Mouse (Mus musculus): ENCODE measurements at regions not wholly inside any gene's neighbourhood (a gene's known extent, or its start where the extent isn't known, plus 50 kb on each side); places are given as distances from the start of the nearest gene placed in this dataset.

- H3K9ac ChIP-seq (ENCODE audit: low read depth, low read length) = no peak overlapping the region
- WGBS = 91% methylated on average over 11 of the region's 11 CpGs
- TF ChIP-seq CTCF (IDR thresholded peaks at IDR 0.05; ENCODE audit: low read depth) = no peak
- no peaks in the 10 kb centered on the region for H3K4me1 ChIP-seq (replicated peaks; ENCODE audit: control insufficient read depth, insufficient read depth, low read length)
- ATAC-seq = no peak
- H3K9me3 ChIP-seq (ENCODE audit: control insufficient read depth) = no peaks in the 10 kb centered on the region
- H3K27ac ChIP-seq (ENCODE audit: low read depth, low read length) = no peak overlapping the region
- H3K4me3 ChIP-seq (ENCODE audit: low read depth, low read length) = no peak overlapping the region
- H3K27me3 ChIP-seq (replicated peaks; ENCODE audit: control insufficient read depth, insufficient read depth, low read length) = no peaks in the 10 kb centered on the region
- H3K4me2 ChIP-seq (replicated peaks; ENCODE audit: low read depth) = no peak overlapping the region
- no peaks in the 10 kb centered on the region for H3K36me3 ChIP-seq (ENCODE audit: control insufficient read depth, insufficient read depth)
Observed at GRCm38 (mm10) chr2:173442056-173442455, 80.3 kb upstream of the 1700021F07Rik start.

GRCm38 (mm10) chr2:173443262-173443661, 79.1 kb upstream of the 1700021F07Rik start:
- Histone ChIP-seq H3K36me3 (ENCODE audit: control insufficient read depth, insufficient read depth) (no peaks in the 10 kb centered on the region), H3K4me3 (ENCODE audit: low read depth, low read length) (no peak overlapping the region), H3K9me3 (ENCODE audit: control insufficient read depth) (no peaks in the 10 kb centered on the region), H3K27me3 (replicated peaks; ENCODE audit: control insufficient read depth, insufficient read depth, low read length) (no peaks in the 10 kb centered on the region), H3K9ac (ENCODE audit: low read depth, low read length) (no peak overlapping the region), H3K27ac (ENCODE audit: low read depth, low read length) (no peak overlapping the region), H3K4me2 (replicated peaks; ENCODE audit: low read depth) (no peak overlapping the region), H3K4me1 (replicated peaks; ENCODE audit: control insufficient read depth, insufficient read depth, low read length) (no peaks in the 10 kb centered on the region)
- no peak for ATAC-seq
- TF ChIP-seq CTCF (IDR thresholded peaks at IDR 0.05; ENCODE audit: low read depth) = no peak
- WGBS = 31% methylated on average over 10 of the region's 10 CpGs

GRCm38 (mm10) chr2:173444386-173444785, 78.0 kb upstream of the 1700021F07Rik start:
- no peak overlapping the region for H3K4me2 ChIP-seq (replicated peaks; ENCODE audit: low read depth)
- WGBS = 78% methylated on average over 9 of the region's 9 CpGs
- ATAC-seq = 0 out of 2 replicates have a peak, but pooled peaks have one; percentile 16
- H3K9ac ChIP-seq (ENCODE audit: low read depth, low read length) = no peak overlapping the region
- H3K9me3 ChIP-seq (ENCODE audit: control insufficient read depth) = no peaks in the 10 kb centered on the region
- no peak for TF ChIP-seq CTCF (IDR thresholded peaks at IDR 0.05; ENCODE audit: low read depth)
- no peaks in the 10 kb centered on the region for H3K27me3 ChIP-seq (replicated peaks; ENCODE audit: control insufficient read depth, insufficient read depth, low read length)
- H3K36me3 ChIP-seq (ENCODE audit: control insufficient read depth, insufficient read depth) = no peaks in the 10 kb centered on the region
- no peaks in the 10 kb centered on the region for H3K4me1 ChIP-seq (replicated peaks; ENCODE audit: control insufficient read depth, insufficient read depth, low read length)
- no peak overlapping the region for H3K27ac ChIP-seq (ENCODE audit: low read depth, low read length)
- no peak overlapping the region for H3K4me3 ChIP-seq (ENCODE audit: low read depth, low read length)

- 84% methylated on average over 3 of the region's 3 CpGs for WGBS
Observed at GRCm38 (mm10) chr2:173445039-173445438, 77.3 kb upstream of the 1700021F07Rik start.

GRCm38 (mm10) chr2:173448546-173449187, 73.7 kb upstream of the 1700021F07Rik start:
- no peak for TF ChIP-seq CTCF (IDR thresholded peaks at IDR 0.05; ENCODE audit: low read depth)
- ATAC-seq = no peak
- WGBS = 77% methylated on average over 11 of the region's 11 CpGs

More at GRCm38 (mm10) chr2:173445039-173445438, 77.3 kb upstream of the 1700021F07Rik start:
- Histone ChIP-seq H3K9me3 (ENCODE audit: control insufficient read depth) (no peaks in the 10 kb centered on the region), H3K4me2 (replicated peaks; ENCODE audit: low read depth) (no peak overlapping the region), H3K9ac (ENCODE audit: low read depth, low read length) (no peak overlapping the region), H3K36me3 (ENCODE audit: control insufficient read depth, insufficient read depth) (no peaks in the 10 kb centered on the region), H3K27ac (ENCODE audit: low read depth, low read length) (no peak overlapping the region), H3K4me3 (ENCODE audit: low read depth, low read length) (no peak overlapping the region), H3K27me3 (replicated peaks; ENCODE audit: control insufficient read depth, insufficient read depth, low read length) (no peaks in the 10 kb centered on the region), H3K4me1 (replicated peaks; ENCODE audit: control insufficient read depth, insufficient read depth, low read length) (no peaks in the 10 kb centered on the region)
- no peak for ATAC-seq
- no peak for TF ChIP-seq CTCF (IDR thresholded peaks at IDR 0.05; ENCODE audit: low read depth)

GRCm38 (mm10) chr2:173449198-173449597, 73.2 kb upstream of the 1700021F07Rik start:
- no peak for ATAC-seq
- Histone ChIP-seq H3K4me3 (ENCODE audit: low read depth, low read length) (no peak overlapping the region), H3K27me3 (replicated peaks; ENCODE audit: control insufficient read depth, insufficient read depth, low read length) (no peaks in the 10 kb centered on the region), H3K4me1 (replicated peaks; ENCODE audit: control insufficient read depth, insufficient read depth, low read length) (no peaks in the 10 kb centered on the region), H3K36me3 (ENCODE audit: control insufficient read depth, insufficient read depth) (no peaks in the 10 kb centered on the region), H3K4me2 (replicated peaks; ENCODE audit: low read depth) (no peak overlapping the region), H3K27ac (ENCODE audit: low read depth, low read length) (no peak overlapping the region), H3K9ac (ENCODE audit: low read depth, low read length) (no peak overlapping the region), H3K9me3 (ENCODE audit: control insufficient read depth) (no peaks in the 10 kb centered on the region)
- WGBS = 43% methylated on average over 5 of the region's 5 CpGs
- TF ChIP-seq CTCF (IDR thresholded peaks at IDR 0.05; ENCODE audit: low read depth) = no peak

More at GRCm38 (mm10) chr2:173448546-173449187, 73.7 kb upstream of the 1700021F07Rik start:
- H3K27me3 ChIP-seq (replicated peaks; ENCODE audit: control insufficient read depth, insufficient read depth, low read length) = no peaks in the 10 kb centered on the region
- H3K9me3 ChIP-seq (ENCODE audit: control insufficient read depth) = no peaks in the 10 kb centered on the region
- H3K4me3 ChIP-seq (ENCODE audit: low read depth, low read length) = no peak overlapping the region
- H3K27ac ChIP-seq (ENCODE audit: low read depth, low read length) = no peak overlapping the region; the same call in 1 of the 2 replicates
- H3K4me1 ChIP-seq (replicated peaks; ENCODE audit: control insufficient read depth, insufficient read depth, low read length) = no peaks in the 10 kb centered on the region
- no peak overlapping the region for H3K9ac ChIP-seq (ENCODE audit: low read depth, low read length)
- no peak overlapping the region for H3K4me2 ChIP-seq (replicated peaks; ENCODE audit: low read depth)
- H3K36me3 ChIP-seq (ENCODE audit: control insufficient read depth, insufficient read depth) = no peaks in the 10 kb centered on the region
